Mouse (Mus musculus) adrenal gland, adult 18-20 months (tissue): ENCODE results near the gene Gm3409. TPM values are rescaled to one million over a fixed set of nuclear protein-coding genes. Genes with fewer than 3 reads are reported as not detected.

Experiments used
- total RNA-seq, 2 experiments: library from RNA; stranded (reverse); gene quantifications; 1 replicate in 1 of 2; 2 replicates in 1 of 2; pipeline ENCODE4 v1.2.3; 2021

Gm3409 gene
- total RNA-seq, 2 experiments from 2014 or later: not detected

Other genes starting within 250 kb of the Gm3409 start
- gene Wasf3, start 152.7 kb upstream of the Gm3409 start, total RNA-seq: 10 to 100 TPM; 12.7 to 21.1 TPM
- not detected for gene Gm6408, start 55.7 kb upstream of the Gm3409 start, total RNA-seq
- gene Gm6370, start 46.3 kb upstream of the Gm3409 start, total RNA-seq: not detected
- not detected for gene 4930449I24Rik, start 35.2 kb upstream of the Gm3409 start, total RNA-seq
- gene Gm3402, start 23.5 kb upstream of the Gm3409 start, total RNA-seq: not detected
- not detected for gene Gm3404, start 11.8 kb upstream of the Gm3409 start, total RNA-seq
- gene Gm3415, start 18.5 kb downstream of the Gm3409 start, total RNA-seq: not detected
- gene Gpr12, start 47.6 kb downstream of the Gm3409 start, total RNA-seq: under 1 TPM in 1 of 2 experiments, not detected in 1; 0.43 TPM